Mouse (Mus musculus) adrenal gland, postnatal 4 days (tissue): ENCODE data around the gene Setd6. TPM values are rescaled to one million over a fixed set of nuclear protein-coding genes. Genes with fewer than 3 reads are reported as not detected.
A peak's percentile ranks its signal among the peaks of the same experiment; 100 is the strongest.

Experiments used
- DNase-seq, 2 experiments: peaks; one replicate each; pipeline ENCODE4 v3.0.0; 2021 to 2022; ENCODE audit warnings: low spot score in 2 of 2, mixed read lengths in 2 of 2
- long read RNA-seq, 2 experiments: library from polyadenylated mRNA; stranded (forward); transcript quantifications; one replicate each; pipeline ENCODE4 v2.0.0; 2021
- total RNA-seq, 2 experiments: library from RNA; stranded (reverse); gene quantifications; 2 replicates each; pipeline ENCODE4 v1.2.3; 2021

Gene Setd6
- total RNA-seq = 10 to 100 TPM; 26.0 to 28.7 TPM
- long read RNA-seq, experiment 1, transcript Setd6-201 (7 exons, 1,707 nt) = major isoform, 11 of 23 reads
- long read RNA-seq, experiment 1, partial matches to known transcripts = 1 of 23 reads
- long read RNA-seq, experiment 1, other reads (novel, unspliced or antisense) = 11 of 23 reads
- long read RNA-seq, experiment 2, transcript Setd6-201 (7 exons, 1,707 nt) = major isoform, 15 of 43 reads
- long read RNA-seq, experiment 2, partial matches to known transcripts = 7 of 43 reads
- long read RNA-seq, experiment 2, other reads (novel, unspliced or antisense) = 21 of 43 reads

- DNase-seq = peak; percentile 62 to 67
Observed at GRCm38 (mm10) chr8:95715676-95716531, at the start of gene Setd6. Gene Setd6 (plus strand): TSS chr8:95715881.

- DNase-seq = no peak
Observed at GRCm38 (mm10) chr8:95668163-95668958, 47.3 kb upstream of the Setd6 start.

- no peak for DNase-seq
Observed at GRCm38 (mm10) chr8:95669967-95670366, 45.7 kb upstream of the Setd6 start.

DNA sequence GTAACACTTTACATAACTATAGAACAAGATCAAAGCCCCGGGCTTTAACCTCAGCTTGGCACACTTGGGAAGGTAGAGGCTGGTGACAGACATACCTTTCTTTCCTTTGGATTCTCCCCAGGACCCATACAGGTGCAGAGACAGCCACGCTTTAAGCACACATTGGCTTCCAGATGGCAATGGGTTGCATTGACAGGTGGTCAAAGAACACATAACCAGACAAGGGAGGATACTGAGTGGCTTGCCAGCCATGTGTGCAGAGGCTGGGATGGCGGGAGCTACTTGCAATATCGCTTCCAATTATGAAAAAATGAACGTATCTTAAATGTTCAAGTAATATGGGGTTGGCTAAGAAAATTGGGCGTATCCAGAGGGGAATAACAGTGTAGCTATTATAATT is 43.8 kb upstream of the Setd6 start:
- DNase-seq = no peak

GRCm38 (mm10) chr8:95672811-95673210 is 42.9 kb upstream of the Setd6 start:
- DNase-seq = no peak

DNA sequence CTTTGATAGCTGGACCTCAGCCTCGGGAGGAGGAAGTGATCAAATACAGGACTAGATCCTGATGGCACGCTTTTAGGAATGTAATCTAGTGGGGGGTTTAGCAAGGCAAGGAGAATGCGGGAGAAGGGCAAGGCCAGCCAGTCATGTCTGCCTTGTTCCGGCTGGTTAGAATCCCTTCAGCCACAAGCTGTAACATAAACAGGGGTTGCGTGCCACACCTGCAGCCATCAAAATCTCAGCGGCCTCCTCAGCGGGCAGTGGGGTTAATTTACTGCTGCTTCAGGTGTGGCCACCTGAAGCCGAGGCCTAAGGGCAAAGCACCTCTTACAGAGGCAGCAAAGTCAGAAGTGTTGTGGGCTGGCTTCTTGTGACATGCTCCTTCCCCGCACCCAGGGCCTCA is 39.0 kb upstream of the Setd6 start, which contains the start of gene Ndrg4:
TSS of gene Ndrg4 (plus strand) at position 350 of the 400 bp plus-strand sequence.
- no peak for DNase-seq

DNA sequence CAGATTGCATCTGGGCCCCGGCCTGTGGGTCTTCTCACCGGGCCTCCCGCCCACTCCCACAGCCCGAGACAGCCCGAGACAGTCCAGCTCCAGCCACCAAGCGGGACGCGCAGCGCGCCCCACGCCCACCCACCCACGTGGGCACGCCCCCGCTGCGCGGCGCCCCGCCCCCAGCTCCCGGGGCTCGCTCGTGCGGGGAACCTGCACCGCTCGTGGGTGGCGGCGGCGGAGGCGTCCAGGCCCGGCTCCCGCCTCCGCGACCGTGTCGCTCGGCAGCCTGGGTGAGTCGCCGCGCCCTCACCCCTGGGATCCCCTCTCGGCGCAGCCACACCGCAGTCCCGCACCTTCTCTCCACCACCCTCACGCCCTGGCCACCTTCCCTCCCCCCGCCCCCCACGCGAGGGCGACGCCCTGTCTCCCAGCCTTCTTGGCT is 38.1 kb upstream of the Setd6 start:
- DNase-seq = no peak

DNA sequence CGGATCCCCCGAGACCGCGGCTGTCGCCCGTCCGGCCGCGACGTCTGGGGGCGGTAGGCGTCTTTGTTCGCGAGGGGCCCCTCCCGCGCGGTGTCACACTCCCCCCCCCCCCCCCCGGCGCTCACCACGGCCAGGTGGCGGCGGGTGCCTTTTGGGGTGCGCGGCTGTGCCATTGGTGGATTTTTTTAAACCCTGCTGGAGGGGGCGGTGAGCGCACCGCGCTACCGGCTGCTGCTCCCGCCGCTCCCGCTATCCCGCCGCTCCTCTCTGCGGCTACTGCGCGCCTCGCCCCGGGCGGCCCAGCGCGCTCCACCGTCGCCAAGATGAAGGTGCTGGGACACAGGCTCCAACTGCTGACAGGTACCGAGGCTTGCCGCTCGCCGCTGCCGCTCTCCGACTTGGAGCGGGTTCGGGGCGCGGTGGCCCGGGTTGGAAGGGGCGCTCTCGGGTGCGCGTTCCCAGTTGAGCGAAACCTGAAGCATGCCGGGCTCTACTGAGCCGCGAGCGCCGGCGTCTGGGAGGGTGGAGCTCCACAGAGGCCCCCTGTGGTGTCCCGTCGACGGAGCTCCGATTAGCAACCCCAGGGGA is 37.6 kb upstream of the Setd6 start:
- DNase-seq = no peak

DNA sequence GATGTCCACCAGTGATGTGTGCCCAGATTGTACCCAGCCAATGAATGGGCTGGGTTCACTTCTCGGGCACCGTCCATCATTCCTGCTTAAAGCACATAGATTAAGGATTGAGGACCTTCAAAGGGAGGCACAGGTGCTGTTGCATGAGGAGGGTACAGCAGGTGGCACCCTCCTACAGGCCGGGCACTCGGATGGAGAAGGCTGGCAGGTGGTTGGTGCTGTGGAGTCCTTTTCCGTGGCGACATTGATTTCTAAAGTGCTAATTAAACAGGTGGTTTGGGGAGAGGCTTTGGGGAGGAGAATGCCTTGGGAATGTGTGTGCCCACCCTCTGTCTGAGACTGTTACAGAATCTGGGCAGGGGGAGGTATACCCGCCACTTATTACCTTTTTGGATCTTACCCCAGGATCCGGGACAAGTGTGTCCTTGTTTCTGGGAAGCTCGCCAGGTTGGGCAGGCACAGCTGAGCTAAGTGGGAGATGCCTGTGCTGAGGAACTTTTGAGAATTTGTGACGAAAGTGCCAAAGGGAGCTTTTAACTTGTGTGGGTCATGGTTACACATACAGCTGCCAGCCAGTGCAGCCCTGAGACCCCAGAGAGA is 27.5 kb upstream of the Setd6 start:
- no peak for DNase-seq

GRCm38 (mm10) chr8:95690929-95691541 is 24.6 kb upstream of the Setd6 start:
- no peak for DNase-seq

GRCm38 (mm10) chr8:95694631-95695030 is 21.1 kb upstream of the Setd6 start:
- DNase-seq = no peak

DNA sequence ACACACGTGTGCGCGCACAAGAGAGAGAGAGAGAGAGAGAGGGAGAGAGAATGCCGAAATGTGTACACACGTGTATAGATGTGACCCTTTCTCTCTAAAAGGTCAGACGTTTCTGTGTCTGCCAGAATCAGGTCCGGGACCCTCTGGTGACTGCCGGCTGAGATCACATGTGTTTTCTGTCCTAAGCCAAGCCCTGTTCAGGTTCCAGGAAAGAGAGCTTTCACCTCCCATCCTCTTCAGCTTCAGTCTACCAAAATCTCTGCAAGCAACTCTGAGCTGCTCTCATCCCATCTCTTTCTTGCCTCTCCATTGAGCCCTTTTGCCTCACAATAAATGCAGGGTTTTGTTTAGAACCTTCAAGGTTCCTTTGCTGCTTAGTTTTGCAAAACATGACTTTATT is 19.0 kb upstream of the Setd6 start:
- no peak for DNase-seq

- peak; percentile 55 to 70 for DNase-seq
Observed at GRCm38 (mm10) chr8:95697128-95697527, 18.6 kb upstream of the Setd6 start.

- no peak for DNase-seq
Observed at GRCm38 (mm10) chr8:95698179-95698578, 17.5 kb upstream of the Setd6 start.

DNA sequence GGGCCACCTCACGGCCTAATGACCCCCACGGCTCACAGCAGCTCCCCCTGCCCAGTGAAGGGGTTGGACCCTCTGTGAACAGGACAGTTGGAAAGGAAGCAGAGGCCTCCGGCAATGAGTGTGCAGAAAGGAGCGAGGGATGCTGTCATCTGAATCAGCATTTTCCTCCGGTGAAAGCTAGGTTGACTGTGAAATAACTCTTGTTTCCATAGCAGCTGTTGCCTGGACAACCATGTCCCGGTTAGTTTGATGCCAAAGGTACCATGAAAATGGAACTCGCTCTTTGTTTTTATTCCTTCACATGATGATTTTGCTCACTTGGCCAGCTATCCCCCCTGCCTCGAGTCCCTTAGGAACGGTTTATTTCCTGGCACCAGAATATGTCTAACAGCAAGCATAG is 15.4 kb upstream of the Setd6 start:
- DNase-seq = no peak

DNA sequence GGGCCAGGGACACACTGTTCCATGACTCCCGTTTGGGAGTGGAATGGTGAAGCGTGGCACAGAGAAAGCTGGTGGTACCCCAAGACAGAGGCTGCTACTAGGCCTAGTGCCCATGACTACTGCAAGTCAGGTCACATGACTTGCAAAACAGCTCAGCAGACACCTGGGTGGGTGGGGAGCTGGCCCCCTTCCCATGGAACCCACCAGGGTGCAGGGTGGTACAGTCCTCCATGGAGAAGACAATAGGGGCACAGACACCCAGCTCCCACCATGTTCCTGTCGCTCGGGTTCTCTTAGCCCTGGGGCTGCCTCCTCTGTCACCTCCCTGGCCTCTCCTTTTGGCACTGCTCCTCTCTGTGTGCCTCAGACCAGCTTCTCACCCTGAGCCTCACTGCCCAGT is 13.9 kb upstream of the Setd6 start:
- DNase-seq = no peak

DNA sequence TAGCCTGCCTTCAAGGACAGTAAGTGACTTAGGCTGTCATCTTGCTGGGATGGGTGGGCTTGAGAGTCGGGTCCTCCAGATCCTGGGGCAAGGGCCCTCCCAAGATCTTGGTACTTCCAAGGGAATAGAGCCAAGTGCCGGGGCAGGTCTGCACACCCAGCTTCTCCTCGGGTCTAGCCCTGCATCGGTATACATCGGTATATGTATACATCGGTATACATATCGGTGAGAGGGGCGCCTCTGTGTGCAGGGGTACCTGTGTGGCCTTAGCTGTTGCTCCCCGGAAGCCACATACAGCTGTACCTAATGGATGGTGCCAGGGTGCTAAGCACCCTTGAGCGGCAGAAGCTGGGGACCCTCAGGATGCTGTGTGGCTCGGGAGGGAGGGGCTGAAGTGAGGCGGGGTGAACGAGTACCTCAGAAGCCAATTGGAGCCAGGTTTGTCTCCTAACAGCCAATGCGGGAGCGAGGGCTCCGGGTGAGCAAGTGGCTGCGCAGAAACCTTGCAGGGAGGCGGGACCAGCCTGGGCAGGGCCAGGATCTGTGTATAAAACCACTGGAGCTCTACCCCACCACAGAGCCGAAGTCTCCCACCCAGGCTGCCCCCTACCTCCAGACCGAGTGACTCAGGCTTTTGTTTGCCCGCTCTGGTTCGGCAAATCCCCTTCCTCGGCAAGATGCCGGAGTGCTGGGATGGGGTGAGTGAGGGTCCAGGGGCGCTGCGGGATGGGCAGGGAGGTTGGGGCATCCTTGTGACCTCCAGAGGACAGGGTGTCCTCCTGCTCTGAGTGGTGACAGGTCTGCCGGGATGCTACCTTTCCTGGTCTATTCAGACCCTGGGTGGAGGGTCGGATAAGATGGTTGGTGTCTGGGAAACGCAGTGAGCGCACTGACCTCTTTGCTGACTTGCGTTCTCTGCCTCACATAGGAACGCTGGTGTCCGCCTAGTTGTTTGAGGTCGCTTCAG is 12.9 kb upstream of the Setd6 start:
- DNase-seq = peak; percentile 49 to 71

GRCm38 (mm10) chr8:95703461-95704260 is 12.0 kb upstream of the Setd6 start:
- DNase-seq = no peak
